Mouse (Mus musculus): ENCODE results near the gene Olfr1163. TPM values are rescaled to one million over a fixed set of nuclear protein-coding genes. Genes with fewer than 3 reads are reported as not detected.
"Not testable (repeated sequence)": the region's sequence is repeated elsewhere in the genome, so short reads cannot be mapped to it uniquely, and the experiment has no call there.

Olfr1163 gene
- not detected in 2 replicates for polyA plus RNA-seq (2015; fragmentation: Nextera tagmentation; extraction: Ambion mirVana)

GRCm38 (mm10) chr2:88071730-88072129, at the start of gene Olfr1163:
Gene Olfr1163, minus strand, starts transcription at chr2:88071830.
- Histone ChIP-seq H3K4me2 (ENCODE audit: low read length) (no peak within 1 kb of the TSS), H3K27me3 (replicated peaks; ENCODE audit: control insufficient read depth, insufficient read depth, low read length) (no peaks in the 10 kb centered on the region), H3K36me3 (ENCODE audit: control insufficient read depth, insufficient read depth, low read length) (no peaks in the 10 kb centered on the region), H3K9ac (ENCODE audit: low read depth, low read length) (no peak within 1 kb of the TSS), H3K4me1 (ENCODE audit: control insufficient read depth, insufficient read depth, low read depth, low read length) (no peaks in the 10 kb centered on the region), H3K9me3 (ENCODE audit: control insufficient read depth, low read length) (no peaks in the 10 kb centered on the region), H3K4me3 (ENCODE audit: low read length) (no peak within 1 kb of the TSS), H3K27ac (ENCODE audit: low read depth, low read length) (no peak within 1 kb of the TSS)
- no peak for ATAC-seq

GRCm38 (mm10) chr2:88093866-88094265, 22.2 kb upstream of the Olfr1163 start, which contains the start of gene Olfr1164:
Gene Olfr1164, minus strand, starts transcription at chr2:88093966.
- no peak for ATAC-seq
- Histone ChIP-seq H3K4me3 (ENCODE audit: low read length) (no peak within 1 kb of the TSS), H3K27ac (ENCODE audit: low read depth, low read length) (no peak within 1 kb of the TSS), H3K27me3 (replicated peaks; ENCODE audit: control insufficient read depth, insufficient read depth, low read length) (no peaks in the 10 kb centered on the region), H3K9me3 (ENCODE audit: control insufficient read depth, low read length) (no peaks in the 10 kb centered on the region), H3K4me1 (ENCODE audit: control insufficient read depth, insufficient read depth, low read depth, low read length) (no peaks in the 10 kb centered on the region), H3K4me2 (ENCODE audit: low read length) (no peak within 1 kb of the TSS), H3K9ac (ENCODE audit: low read depth, low read length) (no peak within 1 kb of the TSS), H3K36me3 (ENCODE audit: control insufficient read depth, insufficient read depth, low read length) (no peaks in the 10 kb centered on the region)
- WGBS: 70% methylated on average over 4 of the region's 4 CpGs

GRCm38 (mm10) chr2:88063587-88063986, 8.0 kb downstream of the Olfr1163 start:
- WGBS: 74% methylated on average over 2 of the region's 2 CpGs

GRCm38 (mm10) chr2:88051029-88051428, 20.6 kb downstream of the Olfr1163 start, which contains the start of gene Olfr1162:
Gene Olfr1162, minus strand, starts transcription at chr2:88051129.
- WGBS: 82% methylated on average over 1 of the region's 1 CpGs
- Histone ChIP-seq H3K9ac (ENCODE audit: low read depth, low read length) (no peak within 1 kb of the TSS), H3K36me3 (ENCODE audit: control insufficient read depth, insufficient read depth, low read length) (no peaks in the 10 kb centered on the region), H3K4me1 (ENCODE audit: control insufficient read depth, insufficient read depth, low read depth, low read length) (no peaks in the 10 kb centered on the region), H3K9me3 (ENCODE audit: control insufficient read depth, low read length) (no peaks in the 10 kb centered on the region), H3K4me2 (ENCODE audit: low read length) (no peak within 1 kb of the TSS), H3K4me3 (ENCODE audit: low read length) (no peak within 1 kb of the TSS), H3K27me3 (replicated peaks; ENCODE audit: control insufficient read depth, insufficient read depth, low read length) (no peaks in the 10 kb centered on the region), H3K27ac (ENCODE audit: low read depth, low read length) (no peak within 1 kb of the TSS)
- ATAC-seq: no peak

More at GRCm38 (mm10) chr2:88063587-88063986, 8.0 kb downstream of the Olfr1163 start:
- no peak overlapping the region for H3K4me2 ChIP-seq (ENCODE audit: low read length)
- H3K36me3 ChIP-seq (ENCODE audit: control insufficient read depth, insufficient read depth, low read length): no peaks in the 10 kb centered on the region
- no peak overlapping the region for H3K9ac ChIP-seq (ENCODE audit: low read depth, low read length)
- no peaks in the 10 kb centered on the region for H3K4me1 ChIP-seq (ENCODE audit: control insufficient read depth, insufficient read depth, low read depth, low read length)
- no peak overlapping the region for H3K4me3 ChIP-seq (ENCODE audit: low read length)
- H3K9me3 ChIP-seq (ENCODE audit: control insufficient read depth, low read length): no peaks in the 10 kb centered on the region
- ATAC-seq: no peak
- no peak overlapping the region for H3K27ac ChIP-seq (ENCODE audit: low read depth, low read length)
- no peaks in the 10 kb centered on the region for H3K27me3 ChIP-seq (replicated peaks; ENCODE audit: control insufficient read depth, insufficient read depth, low read length)

- ATAC-seq: no peak
- H3K4me2 ChIP-seq (ENCODE audit: low read length): no peak within 1 kb of the TSS
- no peaks in the 10 kb centered on the region for H3K27me3 ChIP-seq (replicated peaks; ENCODE audit: control insufficient read depth, insufficient read depth, low read length)
Observed at GRCm38 (mm10) chr2:88037599-88037998, 34.0 kb downstream of the Olfr1163 start, which contains the start of gene Olfr73. Gene Olfr73, minus strand, starts transcription at chr2:88037699.

GRCm38 (mm10) chr2:88022474-88022873, 49.2 kb downstream of the Olfr1163 start, which contains the start of gene Olfr1161:
Gene Olfr1161, plus strand, starts transcription at chr2:88022774.
- H3K4me2 ChIP-seq (ENCODE audit: low read length); H3K27me3 ChIP-seq (replicated peaks; ENCODE audit: control insufficient read depth, insufficient read depth, low read length); H3K27ac ChIP-seq (ENCODE audit: low read depth, low read length); ATAC-seq; H3K4me3 ChIP-seq (ENCODE audit: low read length); H3K9ac ChIP-seq (ENCODE audit: low read depth, low read length); H3K36me3 ChIP-seq (ENCODE audit: control insufficient read depth, insufficient read depth, low read length); H3K4me1 ChIP-seq (ENCODE audit: control insufficient read depth, insufficient read depth, low read depth, low read length); H3K9me3 ChIP-seq (ENCODE audit: control insufficient read depth, low read length): not testable (repeated sequence)
- WGBS: 89% methylated on average over 1 of the region's 1 CpGs

More at GRCm38 (mm10) chr2:88037599-88037998, 34.0 kb downstream of the Olfr1163 start, which contains the start of gene Olfr73:
- no peak within 1 kb of the TSS for H3K4me3 ChIP-seq (ENCODE audit: low read length)
- no peak within 1 kb of the TSS for H3K27ac ChIP-seq (ENCODE audit: low read depth, low read length)
- H3K9me3 ChIP-seq (ENCODE audit: control insufficient read depth, low read length): no peaks in the 10 kb centered on the region
- no peaks in the 10 kb centered on the region for H3K36me3 ChIP-seq (ENCODE audit: control insufficient read depth, insufficient read depth, low read length)
- no peaks in the 10 kb centered on the region for H3K4me1 ChIP-seq (ENCODE audit: control insufficient read depth, insufficient read depth, low read depth, low read length)
- H3K9ac ChIP-seq (ENCODE audit: low read depth, low read length): no peak within 1 kb of the TSS

Other genes starting within 250 kb of the Olfr1163 start
- gene Olfr1148, start 241.3 kb downstream of the Olfr1163 start, polyA plus RNA-seq (2015; fragmentation: Nextera tagmentation; extraction: Ambion mirVana): not detected in 2 replicates
- gene Olfr1150-ps1, start 227.8 kb downstream of the Olfr1163 start, polyA plus RNA-seq (2015; fragmentation: Nextera tagmentation; extraction: Ambion mirVana): not detected in 2 replicates
- not detected in 2 replicates for gene Olfr1151, start 216.0 kb downstream of the Olfr1163 start, polyA plus RNA-seq (2015; fragmentation: Nextera tagmentation; extraction: Ambion mirVana)
- gene Olfr1152, start 205.3 kb downstream of the Olfr1163 start, polyA plus RNA-seq (2015; fragmentation: Nextera tagmentation; extraction: Ambion mirVana): 0.02 TPM in 1 of 2 replicates, not detected in the other
- not detected in 2 replicates for gene Olfr1153, start 176.9 kb downstream of the Olfr1163 start, polyA plus RNA-seq (2015; fragmentation: Nextera tagmentation; extraction: Ambion mirVana)
- gene Olfr1154, start 166.7 kb downstream of the Olfr1163 start, polyA plus RNA-seq (2015; fragmentation: Nextera tagmentation; extraction: Ambion mirVana): not detected in 2 replicates
- gene Olfr1155, start 126.7 kb downstream of the Olfr1163 start, polyA plus RNA-seq (2015; fragmentation: Nextera tagmentation; extraction: Ambion mirVana): not detected in 2 replicates
- not detected in 2 replicates for gene Olfr1156, start 118.7 kb downstream of the Olfr1163 start, polyA plus RNA-seq (2015; fragmentation: Nextera tagmentation; extraction: Ambion mirVana)
- not detected in 2 replicates for gene Olfr1157, start 103.5 kb downstream of the Olfr1163 start, polyA plus RNA-seq (2015; fragmentation: Nextera tagmentation; extraction: Ambion mirVana)
- gene Olfr74, start 97.2 kb downstream of the Olfr1163 start, polyA plus RNA-seq (2015; fragmentation: Nextera tagmentation; extraction: Ambion mirVana): not detected in 2 replicates
- not detected in 2 replicates for gene Olfr1158, start 81.7 kb downstream of the Olfr1163 start, polyA plus RNA-seq (2015; fragmentation: Nextera tagmentation; extraction: Ambion mirVana)
- gene Olfr1160, start 63.6 kb downstream of the Olfr1163 start, polyA plus RNA-seq (2015; fragmentation: Nextera tagmentation; extraction: Ambion mirVana): not detected in 2 replicates
- not detected in 2 replicates for gene Olfr1161, start 49.1 kb downstream of the Olfr1163 start, polyA plus RNA-seq (2015; fragmentation: Nextera tagmentation; extraction: Ambion mirVana)
- not detected in 2 replicates for gene Olfr73, start 34.1 kb downstream of the Olfr1163 start, polyA plus RNA-seq (2015; fragmentation: Nextera tagmentation; extraction: Ambion mirVana)
- not detected in 2 replicates for gene Olfr1162, start 20.7 kb downstream of the Olfr1163 start, polyA plus RNA-seq (2015; fragmentation: Nextera tagmentation; extraction: Ambion mirVana)
- not detected in 2 replicates for gene Olfr1164, start 22.1 kb upstream of the Olfr1163 start, polyA plus RNA-seq (2015; fragmentation: Nextera tagmentation; extraction: Ambion mirVana)
- not detected in 2 replicates for gene Olfr1166, start 56.4 kb upstream of the Olfr1163 start, polyA plus RNA-seq (2015; fragmentation: Nextera tagmentation; extraction: Ambion mirVana)
- not detected in 2 replicates for gene Olfr1167, start 83.4 kb upstream of the Olfr1163 start, polyA plus RNA-seq (2015; fragmentation: Nextera tagmentation; extraction: Ambion mirVana)
- gene Olfr1168, start 110.0 kb upstream of the Olfr1163 start, polyA plus RNA-seq (2015; fragmentation: Nextera tagmentation; extraction: Ambion mirVana): not detected in 2 replicates
- not detected in 2 replicates for gene Olfr1170, start 156.5 kb upstream of the Olfr1163 start, polyA plus RNA-seq (2015; fragmentation: Nextera tagmentation; extraction: Ambion mirVana)
- not detected in 2 replicates for gene Olfr1173, start 208.0 kb upstream of the Olfr1163 start, polyA plus RNA-seq (2015; fragmentation: Nextera tagmentation; extraction: Ambion mirVana)
- not detected in 2 replicates for gene Olfr1174-ps, start 243.3 kb upstream of the Olfr1163 start, polyA plus RNA-seq (2015; fragmentation: Nextera tagmentation; extraction: Ambion mirVana)

Measured in hindbrain, embryonic 16.5 days (tissue).